Mouse (Mus musculus) embryonic facial prominence, embryonic 10.5 days (tissue): ENCODE results near the gene Mrtfb. TPM values are rescaled to one million over a fixed set of nuclear protein-coding genes. Genes with fewer than 3 reads are reported as not detected.
A peak's percentile ranks its signal among the peaks of the same experiment; 100 is the strongest.

Experiments
- DNase-seq: peaks from one replicate; pipeline ENCODE4 v3.0.0-alpha.2; 2017; ENCODE audit warnings: low spot score
- H3K27ac ChIP-seq: fragments of 300-500 bp; sonication (generic); replicated peaks from 2 replicates; pipeline ENCODE4 v1.5.1; 2016; ENCODE audit warnings: mild to moderate bottlenecking
- H3K27me3 ChIP-seq: fragments of 300-500 bp; sonication (generic); replicated peaks from 2 replicates; pipeline ENCODE4 v1.6.1; 2016; ENCODE audit warnings: low read depth, mild to moderate bottlenecking; ENCODE audit not compliant: poor library complexity, severe bottlenecking
- H3K36me3 ChIP-seq: fragments of 300-500 bp; sonication (generic); replicated peaks from 2 replicates; pipeline ENCODE4 v1.6.1; 2016; ENCODE audit warnings: mild to moderate bottlenecking, moderate library complexity
- H3K4me1 ChIP-seq: fragments of 300-500 bp; sonication (generic); 2 replicates; pipeline ENCODE4 v1.6.1; 2016
- H3K4me3 ChIP-seq: fragments of 300-500 bp; sonication (generic); 2 replicates; pipeline ENCODE4 v1.5.1; 2016; ENCODE audit warnings: mild to moderate bottlenecking, moderate library complexity
- H3K9me3 ChIP-seq: fragments of 300-500 bp; sonication (generic); 2 replicates; pipeline ENCODE4 v1.6.1; 2016; ENCODE audit warnings: mild to moderate bottlenecking
- WGBS: fragments of 180-500 bp; shearing (Covaris S2); methylation state at CpG from one replicate; pipeline ENCODE4 v1.1.7; 2016; 5-methylcytosine and 5-hydroxymethylcytosine counted together
- polyA plus RNA-seq: library from polyadenylated mRNA; unstranded; fragments of >200 nt; fragmentation: Nextera tagmentation; extraction: Ambion mirVana; gene quantifications from 2 replicates; pipeline ENCODE4 v1.2.1, GENCODE M21; 2016

Gene Mrtfb
- polyA plus RNA-seq, 1 experiment from 2014 or later: 22.2 TPM

- Histone ChIP-seq H3K4me3 (no peak overlapping the region), H3K4me1 (no peaks in the 10 kb centered on the region), H3K27me3 (no peaks in the 10 kb centered on the region), H3K9me3 (no peaks in the 10 kb centered on the region), H3K27ac (no peak overlapping the region), H3K36me3 (peaks cover 19% of the 10 kb centered on the region)
- DNase-seq: no peak
- 77% methylated on average over 5 of the region's 5 CpGs for WGBS
These were observed 161.6 kb downstream of the Mrtfb start for GRCm38 (mm10) chr16:13417904-13418303.

- Histone ChIP-seq H3K27ac (no peak overlapping the region), H3K27me3 (no peaks in the 10 kb centered on the region), H3K9me3 (no peaks in the 10 kb centered on the region), H3K4me3 (no peak overlapping the region), H3K4me1 (no peaks in the 10 kb centered on the region), H3K36me3 (peaks cover 4% of the 10 kb centered on the region; the same call in 1 of the 2 replicates)
- WGBS: 84% methylated on average over 2 of the region's 2 CpGs
- DNase-seq: no peak
These were observed 163.5 kb downstream of the Mrtfb start for GRCm38 (mm10) chr16:13419752-13420151.

- no peak for DNase-seq
- no peaks in the 10 kb centered on the region for H3K36me3 ChIP-seq
- H3K4me3 ChIP-seq: no peak overlapping the region
- no peaks in the 10 kb centered on the region for H3K9me3 ChIP-seq
- no peaks in the 10 kb centered on the region for H3K27me3 ChIP-seq
- H3K4me1 ChIP-seq: no peaks in the 10 kb centered on the region
- no peak overlapping the region for H3K27ac ChIP-seq
- WGBS: 95% methylated on average over 3 of the region's 3 CpGs
These were observed 166.2 kb downstream of the Mrtfb start for GRCm38 (mm10) chr16:13422522-13422921.

- WGBS: 84% methylated on average over 8 of the region's 8 CpGs
- Histone ChIP-seq H3K9me3 (no peaks in the 10 kb centered on the region), H3K4me1 (no peaks in the 10 kb centered on the region), H3K27me3 (no peaks in the 10 kb centered on the region), H3K4me3 (no peak overlapping the region), H3K36me3 (no peaks in the 10 kb centered on the region), H3K27ac (no peak overlapping the region)
- DNase-seq: no peak
These were observed 167.5 kb downstream of the Mrtfb start for GRCm38 (mm10) chr16:13423587-13424355.

GRCm38 (mm10) chr16:13425804-13426203 is 169.5 kb downstream of the Mrtfb start:
- no peaks in the 10 kb centered on the region for H3K36me3 ChIP-seq
- no peak overlapping the region for H3K4me3 ChIP-seq
- no peak overlapping the region for H3K27ac ChIP-seq
- WGBS: 90% methylated on average over 6 of the region's 6 CpGs
- DNase-seq: no peak
- no peaks in the 10 kb centered on the region for H3K9me3 ChIP-seq
- H3K27me3 ChIP-seq: no peaks in the 10 kb centered on the region
- no peaks in the 10 kb centered on the region for H3K4me1 ChIP-seq

GRCm38 (mm10) chr16:13426831-13427589 is 170.7 kb downstream of the Mrtfb start:
- no peak overlapping the region for H3K27ac ChIP-seq
- H3K4me3 ChIP-seq: no peak overlapping the region
- H3K9me3 ChIP-seq: no peaks in the 10 kb centered on the region
- 87% methylated on average over 10 of the region's 10 CpGs for WGBS
- H3K27me3 ChIP-seq: no peaks in the 10 kb centered on the region
- no peak for DNase-seq
- no peaks in the 10 kb centered on the region for H3K4me1 ChIP-seq
- H3K36me3 ChIP-seq: no peaks in the 10 kb centered on the region

- no peak overlapping the region for H3K27ac ChIP-seq
- H3K27me3 ChIP-seq: no peaks in the 10 kb centered on the region
- no peak for DNase-seq
- no peak overlapping the region for H3K4me3 ChIP-seq
- WGBS: 84% methylated on average over 5 of the region's 5 CpGs
- H3K9me3 ChIP-seq: no peaks in the 10 kb centered on the region
- no peaks in the 10 kb centered on the region for H3K36me3 ChIP-seq
- H3K4me1 ChIP-seq: no peaks in the 10 kb centered on the region
These were observed 171.8 kb downstream of the Mrtfb start for GRCm38 (mm10) chr16:13428077-13428476.

- H3K27ac ChIP-seq: no peak overlapping the region
- H3K4me3 ChIP-seq: no peak overlapping the region
- H3K9me3 ChIP-seq: no peaks in the 10 kb centered on the region
- no peaks in the 10 kb centered on the region for H3K27me3 ChIP-seq
- no peaks in the 10 kb centered on the region for H3K4me1 ChIP-seq
- 88% methylated on average over 1 of the region's 1 CpGs for WGBS
- H3K36me3 ChIP-seq: no peaks in the 10 kb centered on the region
- no peak for DNase-seq
These were observed 172.5 kb downstream of the Mrtfb start for GRCm38 (mm10) chr16:13428806-13429205.

GRCm38 (mm10) chr16:13429921-13430606 is 173.8 kb downstream of the Mrtfb start:
- DNase-seq: no peak
- no peaks in the 10 kb centered on the region for H3K4me1 ChIP-seq
- WGBS: 86% methylated on average over 7 of the region's 7 CpGs
- H3K9me3 ChIP-seq: no peaks in the 10 kb centered on the region
- no peaks in the 10 kb centered on the region for H3K27me3 ChIP-seq
- no peak overlapping the region for H3K27ac ChIP-seq
- H3K4me3 ChIP-seq: no peak overlapping the region
- H3K36me3 ChIP-seq: no peaks in the 10 kb centered on the region

GRCm38 (mm10) chr16:13430940-13431339 is 174.7 kb downstream of the Mrtfb start:
- H3K9me3 ChIP-seq: no peaks in the 10 kb centered on the region
- 77% methylated on average over 1 of the region's 1 CpGs for WGBS
- H3K36me3 ChIP-seq: no peaks in the 10 kb centered on the region
- H3K27ac ChIP-seq: no peak overlapping the region
- no peak overlapping the region for H3K4me3 ChIP-seq
- no peak for DNase-seq
- no peaks in the 10 kb centered on the region for H3K27me3 ChIP-seq
- no peaks in the 10 kb centered on the region for H3K4me1 ChIP-seq

- no peak overlapping the region for H3K27ac ChIP-seq
- H3K36me3 ChIP-seq: no peaks in the 10 kb centered on the region
- peaks cover 9% of the 10 kb centered on the region for H3K4me1 ChIP-seq
- H3K9me3 ChIP-seq: no peaks in the 10 kb centered on the region
- no peak for DNase-seq
- WGBS: 75% methylated on average over 2 of the region's 2 CpGs
- H3K27me3 ChIP-seq: no peaks in the 10 kb centered on the region
- no peak overlapping the region for H3K4me3 ChIP-seq
These were observed 179.3 kb downstream of the Mrtfb start for GRCm38 (mm10) chr16:13435627-13436026.

GRCm38 (mm10) chr16:13437037-13437769 is 180.9 kb downstream of the Mrtfb start:
- H3K4me1 ChIP-seq: peaks cover 9% of the 10 kb centered on the region
- peak overlapping the region; percentile 79 for H3K27ac ChIP-seq
- under 1% methylated on average over 58 of the region's 58 CpGs for WGBS
- H3K4me3 ChIP-seq: peak overlapping the region; percentile 72
- peak; percentile 96 for DNase-seq
- H3K36me3 ChIP-seq: no peaks in the 10 kb centered on the region
- no peaks in the 10 kb centered on the region for H3K27me3 ChIP-seq
- H3K9me3 ChIP-seq: no peaks in the 10 kb centered on the region
